Mouse (Mus musculus) lung, postnatal 10 days (tissue): ENCODE measurements around the gene Nup210l.
"Not testable (repeated sequence)": the region's sequence is repeated elsewhere in the genome, so short reads cannot be mapped to it uniquely, and the experiment has no call there.

ENCODE experiments used
- DNase-seq: peaks from one replicate; pipeline ENCODE4 v3.0.0; 2021

Gene Nup210l

GRCm38 (mm10) chr3:90097928-90098327 is 6.0 kb upstream of the Nup210l start:
- DNase-seq: no peak

GRCm38 (mm10) chr3:90101010-90101409 is 2.9 kb upstream of the Nup210l start:
- DNase-seq: no peak

- no peak for DNase-seq
Observed at GRCm38 (mm10) chr3:90101673-90102072, 2.3 kb upstream of the Nup210l start.

- peak; percentile 36 for DNase-seq
Observed at GRCm38 (mm10) chr3:90102239-90102638, 1.7 kb upstream of the Nup210l start.

- DNase-seq: no peak
Observed at GRCm38 (mm10) chr3:90103176-90103575, 756 bp upstream of the Nup210l start.

GRCm38 (mm10) chr3:90111706-90112105 is 7.8 kb downstream of the Nup210l start:
- DNase-seq: no peak

- peak; percentile 47 for DNase-seq
Observed at GRCm38 (mm10) chr3:90114342-90114741, 10.4 kb downstream of the Nup210l start.

- DNase-seq: no peak
Observed at GRCm38 (mm10) chr3:90115526-90115925, 11.6 kb downstream of the Nup210l start.

GRCm38 (mm10) chr3:90118132-90118790 is 14.3 kb downstream of the Nup210l start:
- DNase-seq: peak; percentile 48

GRCm38 (mm10) chr3:90122036-90122435 is 18.1 kb downstream of the Nup210l start:
- not testable (repeated sequence) for DNase-seq

GRCm38 (mm10) chr3:90125710-90126109 is 21.8 kb downstream of the Nup210l start:
- no peak for DNase-seq

- DNase-seq: no peak
Observed at GRCm38 (mm10) chr3:90127881-90128280, 23.9 kb downstream of the Nup210l start.

- no peak for DNase-seq
Observed at GRCm38 (mm10) chr3:90132745-90133144, 28.8 kb downstream of the Nup210l start.

GRCm38 (mm10) chr3:90133331-90133730 is 29.4 kb downstream of the Nup210l start:
- DNase-seq: no peak

- DNase-seq: peak; percentile 12
Observed at GRCm38 (mm10) chr3:90134483-90134882, 30.6 kb downstream of the Nup210l start.

GRCm38 (mm10) chr3:90134993-90135392 is 31.1 kb downstream of the Nup210l start:
- no peak for DNase-seq

GRCm38 (mm10) chr3:90136660-90137059 is 32.7 kb downstream of the Nup210l start:
- peak; percentile 53 for DNase-seq

GRCm38 (mm10) chr3:90137606-90138005 is 33.7 kb downstream of the Nup210l start:
- DNase-seq: no peak

- no peak for DNase-seq
Observed at GRCm38 (mm10) chr3:90139962-90140361, 36.0 kb downstream of the Nup210l start.

GRCm38 (mm10) chr3:90145461-90145860 is 41.5 kb downstream of the Nup210l start:
- DNase-seq: no peak

- DNase-seq: no peak
Observed at GRCm38 (mm10) chr3:90146651-90147050, 42.7 kb downstream of the Nup210l start.

GRCm38 (mm10) chr3:90151086-90151740 is 47.3 kb downstream of the Nup210l start:
- no peak for DNase-seq

GRCm38 (mm10) chr3:90155996-90156395 is 52.1 kb downstream of the Nup210l start:
- no peak for DNase-seq

GRCm38 (mm10) chr3:90159757-90160156 is 55.8 kb downstream of the Nup210l start:
- DNase-seq: no peak

GRCm38 (mm10) chr3:90161541-90161940 is 57.6 kb downstream of the Nup210l start:
- DNase-seq: no peak
